Mouse (Mus musculus) embryonic fibroblast, embryonic 13.5 days (primary cell): ENCODE data around the gene Rora.

Source experiments
- CTCF ChIP-seq: IDR thresholded peaks from 2 replicates; pipeline ENCODE4 v1.5.1; 2011; ENCODE audit warnings: mild to moderate bottlenecking, control low read depth, low read length, moderate library complexity, borderline replicate concordance; ENCODE audit not compliant: insufficient read depth
- POLR2A ChIP-seq: IDR thresholded peaks from 2 replicates; pipeline ENCODE4 v1.6.1; 2011; ENCODE audit warnings: low read depth, mild to moderate bottlenecking, control low read depth, low read length, moderate library complexity

DNA sequence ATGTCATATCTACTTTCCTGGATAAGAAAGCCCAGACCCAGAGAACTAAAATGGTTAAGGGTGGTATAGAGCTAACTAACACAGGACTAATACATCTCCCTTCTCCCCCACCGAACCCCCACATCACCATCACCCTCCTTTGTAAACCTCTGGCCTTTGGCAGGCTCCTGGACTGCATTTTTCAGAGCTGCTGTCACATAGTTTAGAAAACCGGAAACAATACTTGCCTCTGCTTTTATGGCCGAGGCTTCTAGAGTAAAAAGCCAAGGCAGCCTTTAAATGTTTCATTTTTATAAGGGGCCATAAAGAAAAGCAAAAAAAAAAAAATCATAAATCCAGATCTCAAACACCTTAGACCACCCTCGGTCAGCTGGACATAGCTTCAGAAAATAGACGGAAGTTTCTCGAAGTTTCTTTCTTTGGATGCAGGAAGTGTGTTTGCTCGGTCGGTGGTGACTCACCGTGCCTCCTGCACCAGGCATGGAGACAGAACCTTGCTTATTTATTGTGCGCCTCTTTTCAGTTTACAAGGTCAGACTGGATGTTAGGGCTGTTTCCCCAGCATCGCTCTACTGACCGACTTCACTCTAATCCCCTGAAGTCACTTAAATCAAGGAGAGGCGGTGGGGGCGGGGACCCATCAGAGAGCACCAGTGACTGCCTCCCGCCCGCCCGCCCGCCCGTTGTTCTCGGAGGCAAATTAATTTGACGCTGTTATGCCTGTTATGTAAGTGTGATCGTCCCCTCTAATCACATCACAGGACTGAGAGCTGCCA, 471.6 kb downstream of the Rora start:
- no peak for TF ChIP-seq CTCF
- no peak for TF ChIP-seq POLR2A
